Mouse (Mus musculus) urinary bladder, adult 18-20 months (tissue): ENCODE results near the gene Hoxa5.
A peak's percentile ranks its signal among the peaks of the same experiment; 100 is the strongest.

ENCODE experiments used
- DNase-seq, 2 experiments: peaks; one replicate each; pipeline ENCODE4 v3.0.0; 2022; ENCODE audit warnings: low spot score in 2 of 2, mixed read lengths in 2 of 2

The Hoxa5 gene

DNA sequence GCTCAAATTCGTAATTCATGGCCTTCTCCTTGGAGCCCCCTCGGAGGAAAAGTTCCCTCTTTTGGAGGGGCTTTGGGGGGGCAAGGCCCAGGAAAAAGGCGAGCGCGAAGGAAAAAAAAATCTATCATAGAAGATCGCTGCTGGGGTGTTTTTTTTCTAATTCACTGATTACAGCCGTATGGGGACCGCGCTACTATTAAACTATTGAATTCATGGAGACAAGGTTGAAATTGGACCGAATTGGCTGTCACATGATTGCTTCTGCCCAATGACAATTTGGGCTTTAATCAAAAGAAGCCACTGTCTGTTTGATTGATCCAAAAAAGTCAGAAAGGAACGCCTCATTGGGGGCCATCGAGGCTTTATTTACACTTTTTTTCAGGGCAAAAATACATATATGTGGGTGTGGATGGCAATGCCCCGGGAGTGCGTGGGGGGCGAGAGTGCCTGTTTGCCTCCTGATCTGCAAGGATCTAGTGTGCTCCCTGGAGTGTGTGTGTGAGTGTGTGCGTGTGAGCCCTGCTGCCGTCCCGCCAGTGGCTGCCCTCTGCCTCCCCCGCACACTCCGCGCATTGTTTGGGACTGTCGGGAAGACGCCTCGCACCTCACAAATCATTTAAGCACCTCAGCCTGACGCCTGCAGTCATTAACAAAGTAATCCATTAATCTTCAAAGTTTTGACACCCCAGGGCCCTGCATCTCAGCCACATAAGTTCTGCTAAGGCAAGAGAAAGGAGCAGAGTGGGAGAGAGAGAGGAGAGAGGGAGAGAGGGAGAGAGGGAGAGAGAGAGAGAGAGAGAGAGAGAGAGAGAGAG, 39.6 kb downstream of the Hoxa5 start, which contains the start of gene Hoxa2:
Gene Hoxa2, minus strand, starts transcription at position 206 of the 815 bp plus-strand sequence.
- no peak for DNase-seq

- DNase-seq: no peak
These were observed 40.2 kb downstream of the Hoxa5 start for GRCm38 (mm10) chr6:52164051-52164625.

GRCm38 (mm10) chr6:52163366-52164031, 40.9 kb downstream of the Hoxa5 start:
- no peak for DNase-seq

- DNase-seq: no peak
These were observed 41.6 kb downstream of the Hoxa5 start for GRCm38 (mm10) chr6:52162611-52163365.

DNA sequence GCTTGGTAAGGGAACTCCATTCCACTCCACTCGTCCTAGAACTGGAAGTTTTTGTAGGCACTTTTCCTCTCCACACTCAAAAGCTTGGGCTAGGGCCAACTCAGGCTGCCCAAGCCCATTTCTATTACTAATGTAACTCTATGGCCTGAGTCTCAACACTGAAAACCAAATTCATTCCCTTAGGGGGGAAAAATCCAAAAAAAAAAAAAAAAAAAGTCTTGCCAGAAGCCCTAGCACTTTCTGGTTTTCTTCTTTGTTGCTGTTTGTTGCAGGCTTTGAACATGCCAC, 42.4 kb downstream of the Hoxa5 start:
- DNase-seq: no peak

- DNase-seq: no peak
These were observed 42.9 kb downstream of the Hoxa5 start for GRCm38 (mm10) chr6:52161336-52162092.

DNA sequence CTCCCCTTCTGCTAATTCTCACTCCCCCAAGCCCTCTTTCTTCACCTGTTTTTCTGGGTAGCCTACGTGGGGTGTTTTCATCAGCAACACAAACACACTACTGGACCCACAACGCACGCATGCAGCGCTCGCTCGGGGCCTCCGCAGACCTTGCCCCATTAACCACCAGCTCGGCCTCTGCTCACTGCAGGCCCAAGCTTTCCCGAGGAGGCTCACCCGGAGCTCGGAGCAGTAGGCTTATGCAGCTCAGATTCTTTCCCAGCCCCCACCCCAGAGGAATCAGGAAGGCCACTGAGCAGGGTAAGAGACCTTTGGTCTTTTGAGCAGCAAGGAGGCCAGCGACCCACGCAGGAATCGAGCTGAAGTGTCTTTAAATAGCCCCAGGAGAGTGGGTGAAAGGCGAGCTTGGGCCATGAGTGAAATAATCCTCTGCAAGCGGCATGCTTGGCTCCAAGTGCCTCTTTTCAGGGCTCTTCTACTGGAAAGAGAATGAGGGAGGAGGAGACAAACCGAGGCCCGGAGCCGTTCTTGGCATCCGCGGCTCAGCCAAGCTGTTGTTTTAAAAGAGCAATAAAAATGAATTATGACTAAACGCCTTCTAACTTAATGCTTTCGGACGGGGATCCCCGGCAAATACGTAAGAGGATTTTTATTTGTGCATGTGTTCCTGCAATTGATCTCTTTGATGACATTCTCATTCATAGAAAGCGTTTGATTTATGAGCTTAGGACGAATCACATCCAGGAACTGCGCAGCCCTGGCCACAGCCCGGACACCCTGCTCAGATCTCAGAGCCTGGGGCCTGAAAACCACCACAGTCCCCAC, 43.7 kb downstream of the Hoxa5 start:
- DNase-seq: peak in 1 of 2 experiments; percentile 63

DNA sequence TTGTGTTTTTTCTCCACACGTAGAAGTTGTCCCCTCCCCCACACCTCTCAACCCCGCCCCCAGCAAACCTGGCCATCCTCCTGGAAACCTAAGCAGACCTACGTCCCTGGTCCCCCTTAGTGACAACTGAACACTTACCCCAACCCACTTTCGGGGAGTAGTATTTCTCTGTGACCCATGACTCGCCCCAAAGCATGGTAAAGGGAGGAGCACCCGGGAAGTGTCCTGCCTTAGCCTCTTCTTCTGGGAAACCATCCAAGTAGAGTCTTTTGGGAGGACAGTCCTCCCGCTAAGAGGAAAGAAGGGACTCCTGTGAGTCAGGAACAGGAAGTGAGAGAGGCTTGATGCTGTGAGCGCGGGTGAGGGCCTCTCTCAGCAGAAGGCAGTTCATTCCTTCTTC, 44.4 kb downstream of the Hoxa5 start:
- DNase-seq: no peak

DNA sequence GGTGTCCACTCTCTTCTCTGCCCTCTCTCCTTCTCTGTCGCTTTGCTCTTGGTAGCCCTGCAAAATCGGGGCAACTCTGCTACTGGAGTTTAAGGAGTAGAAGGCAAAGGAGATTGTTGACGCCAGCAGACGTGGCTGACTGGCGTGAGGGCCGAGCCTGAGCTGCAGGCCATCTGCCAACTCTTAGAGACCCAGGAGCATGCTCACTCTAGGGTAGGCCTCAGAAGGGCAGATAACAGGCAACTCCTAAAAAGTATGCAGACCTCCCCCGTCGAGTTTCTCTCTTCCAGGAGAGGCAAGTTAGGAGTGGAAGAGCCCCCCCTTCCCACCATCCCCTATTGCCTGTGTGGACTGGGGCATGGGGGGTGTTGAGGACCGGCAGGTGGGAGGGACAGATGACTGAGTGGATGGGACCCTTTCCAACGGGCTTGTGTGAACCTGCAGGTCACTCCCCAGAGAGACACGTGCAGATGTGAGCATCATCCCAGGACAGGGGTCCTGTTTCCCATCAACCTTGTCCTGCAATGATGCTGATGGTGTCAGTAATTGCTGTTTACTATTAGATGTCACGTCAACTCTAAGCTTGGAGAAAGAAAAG, 45.1 kb downstream of the Hoxa5 start:
- no peak for DNase-seq

DNA sequence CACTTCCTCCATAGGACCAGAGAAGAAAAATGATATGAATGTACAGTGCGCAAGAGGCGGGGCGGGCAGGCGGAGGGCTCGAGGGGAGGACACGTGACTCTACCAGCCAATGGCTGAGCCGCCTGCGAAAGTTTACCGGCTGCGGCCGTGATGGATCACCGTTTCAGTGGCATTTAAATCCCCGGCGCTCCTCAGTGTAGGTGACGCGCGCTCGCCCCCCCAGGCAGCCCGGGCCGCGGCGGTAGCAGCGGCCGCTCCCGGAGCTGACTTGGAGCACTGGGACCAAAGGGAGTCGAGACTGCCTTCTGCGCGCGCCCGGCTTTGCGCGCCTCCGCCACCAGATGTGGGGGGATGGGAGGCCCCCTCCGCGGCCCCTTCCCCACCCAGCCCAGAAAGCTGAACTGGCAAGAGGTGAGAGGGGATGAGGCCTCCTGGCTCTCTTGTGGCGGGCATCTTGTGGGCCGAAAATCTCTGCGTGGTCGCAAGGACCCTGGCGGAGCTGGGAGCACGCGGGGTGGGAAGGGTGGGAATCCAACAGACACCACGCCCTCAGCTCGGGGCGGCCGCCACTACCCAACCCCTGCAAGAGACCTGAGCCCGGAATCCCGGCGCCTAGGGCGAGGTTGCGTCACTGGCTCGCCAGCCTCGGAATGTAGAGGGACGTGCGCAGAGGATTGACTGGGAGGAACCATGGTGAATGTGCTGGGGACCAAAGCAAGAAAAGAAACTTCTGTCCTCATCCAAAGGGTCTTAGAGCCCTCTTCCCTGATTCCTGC, 45.9 kb downstream of the Hoxa5 start, which contains the start of gene Hoxa1:
Gene Hoxa1, minus strand, starts transcription at position 42 of the 776 bp plus-strand sequence.
- peak; percentile 64 to 74 for DNase-seq

DNA sequence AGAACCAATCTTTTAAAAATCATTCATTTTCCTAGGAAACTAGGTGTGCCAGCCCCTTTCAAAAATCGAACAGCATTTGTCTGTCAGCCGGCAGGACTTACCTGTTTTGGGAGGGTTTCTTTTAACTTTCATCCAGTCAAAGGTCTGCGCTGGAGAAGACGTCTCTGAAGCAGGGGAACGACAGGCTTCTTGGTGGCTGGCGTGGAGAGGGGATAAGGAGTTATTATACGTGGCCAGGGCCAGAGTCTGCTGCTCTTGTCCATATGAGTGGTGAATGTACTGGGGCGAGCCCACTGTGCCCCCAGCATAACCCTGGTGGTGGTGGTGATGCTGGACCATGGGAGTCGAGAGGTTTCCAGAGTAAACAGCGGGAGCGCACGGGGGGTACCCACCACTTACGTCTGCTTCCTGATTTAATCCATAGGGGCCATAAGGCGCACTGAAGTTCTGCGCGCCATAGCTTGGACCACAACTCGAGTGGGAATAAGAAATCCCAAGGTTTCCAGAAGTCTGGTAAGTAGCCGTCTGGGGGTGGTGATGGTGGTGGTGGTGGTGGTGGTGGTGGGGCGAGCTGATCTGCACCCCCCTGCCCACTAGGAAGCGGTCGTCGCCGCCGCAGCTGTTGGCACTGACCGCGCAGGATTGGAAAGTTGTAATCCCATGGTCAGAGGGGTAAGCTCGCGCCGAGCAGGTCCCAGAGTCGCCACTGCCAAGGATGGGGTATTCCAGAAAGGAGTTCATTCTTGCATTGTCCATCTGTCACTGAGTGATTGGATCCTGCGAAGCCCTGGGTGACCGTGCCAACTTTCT, 46.7 kb downstream of the Hoxa5 start:
- DNase-seq: no peak

- no peak for DNase-seq
These were observed 47.7 kb downstream of the Hoxa5 start for GRCm38 (mm10) chr6:52156551-52157200.

- no peak for DNase-seq
These were observed 48.9 kb downstream of the Hoxa5 start for GRCm38 (mm10) chr6:52155471-52155870.

GRCm38 (mm10) chr6:52154044-52154443, 50.3 kb downstream of the Hoxa5 start:
- no peak for DNase-seq

DNA sequence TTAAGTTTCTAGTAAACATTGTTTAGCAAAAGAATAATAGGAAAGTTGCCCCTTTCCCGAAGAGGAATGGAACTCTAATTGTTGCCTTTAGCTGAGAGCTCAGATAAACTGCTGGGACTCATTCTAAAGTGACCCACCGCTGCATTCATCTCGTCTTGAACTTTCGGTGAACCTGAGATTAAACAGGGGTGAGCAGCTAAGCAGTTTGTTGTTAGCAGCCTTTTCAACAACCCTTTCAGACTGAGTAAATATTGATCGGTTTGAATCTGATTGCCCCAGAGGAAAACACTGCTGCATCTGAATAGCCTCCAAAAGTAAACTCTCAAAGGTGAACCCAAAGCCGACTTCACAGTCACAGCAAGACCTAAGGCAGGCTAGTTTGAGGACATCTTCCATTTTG, 51.1 kb downstream of the Hoxa5 start:
- DNase-seq: no peak

DNA sequence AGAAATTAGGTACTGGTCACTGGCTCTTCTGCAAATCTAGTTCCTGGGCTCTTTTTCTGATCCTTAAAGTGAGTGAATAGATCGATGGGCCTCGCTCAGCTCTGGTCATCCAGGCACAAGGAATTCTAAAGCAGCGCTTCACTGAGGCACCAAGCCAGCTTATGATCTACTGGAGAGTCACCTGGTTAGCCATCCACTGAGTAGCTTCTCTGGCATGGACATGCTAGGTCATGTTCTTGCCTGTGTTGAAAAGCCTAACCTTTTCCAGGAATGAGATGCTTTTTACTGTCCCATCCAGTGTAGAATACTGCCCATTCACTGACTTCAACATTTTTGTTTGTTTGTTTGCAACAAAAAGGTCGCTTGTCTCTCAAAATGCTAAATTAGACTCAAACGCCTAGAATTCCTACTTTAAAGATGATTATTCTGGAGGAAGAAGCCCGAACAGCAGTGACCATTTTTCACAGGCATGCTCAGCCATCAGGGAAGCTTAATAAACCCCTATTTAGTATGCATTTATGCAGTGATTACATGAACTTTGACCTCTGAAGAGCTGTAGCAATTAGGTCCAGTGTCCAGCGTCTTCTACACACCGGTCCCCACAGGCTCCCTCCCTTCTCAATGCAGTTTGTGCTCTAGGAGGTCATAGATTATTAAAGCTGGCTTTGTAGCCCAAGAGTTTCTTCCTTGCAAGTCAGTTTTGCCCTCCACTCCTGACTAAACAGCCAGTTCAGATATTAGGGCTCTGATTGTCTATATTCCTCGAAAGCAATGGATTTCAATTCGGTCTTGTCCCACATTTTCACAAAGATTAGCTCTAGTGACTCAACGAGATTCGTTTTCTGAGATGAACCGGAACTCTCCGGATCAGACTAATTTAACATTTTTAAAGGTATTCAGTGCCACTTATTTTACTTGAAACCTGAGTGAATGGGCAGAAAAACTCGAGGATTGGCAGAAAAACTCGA, 51.9 kb downstream of the Hoxa5 start:
- DNase-seq: no peak
